Mouse (Mus musculus) monocyte, adult 5-6 weeks (primary cell): ENCODE measurements around the gene Gm3250. TPM values are rescaled to one million over a fixed set of nuclear protein-coding genes. Genes with fewer than 3 reads are reported as not detected.
"Not testable (repeated sequence)": the region's sequence is repeated elsewhere in the genome, so short reads cannot be mapped to it uniquely, and the experiment has no call there.

ENCODE experiments used
- ATAC-seq: fragments of 153-309, 156-312 bp; replicated peaks from 2 replicates; pipeline ENCODE4 v1.8.0; 2017; ENCODE audit warnings: mild to moderate bottlenecking; ENCODE audit not compliant: low TSS enrichment, insufficient number of reproducible peaks, severe bottlenecking, poor library complexity, low FRiP score
- total RNA-seq: library from RNA; stranded (forward); fragments of 200-1000, 200-491, 200-594 nt; gene quantifications from 3 replicates; pipeline ENCODE4 v1.2.3, GENCODE M21; 2017

The Gm3250 gene
- total RNA-seq, 1 experiment from 2014 or later: not detected

- not testable (repeated sequence) for ATAC-seq
These were observed 22.8 kb downstream of the Gm3250 start, which contains the start of gene Gm3233 for GRCm38 (mm10) chr10:77759582-77759981. TSS of gene Gm3233 (minus strand) at chr10:77759682.

DNA sequence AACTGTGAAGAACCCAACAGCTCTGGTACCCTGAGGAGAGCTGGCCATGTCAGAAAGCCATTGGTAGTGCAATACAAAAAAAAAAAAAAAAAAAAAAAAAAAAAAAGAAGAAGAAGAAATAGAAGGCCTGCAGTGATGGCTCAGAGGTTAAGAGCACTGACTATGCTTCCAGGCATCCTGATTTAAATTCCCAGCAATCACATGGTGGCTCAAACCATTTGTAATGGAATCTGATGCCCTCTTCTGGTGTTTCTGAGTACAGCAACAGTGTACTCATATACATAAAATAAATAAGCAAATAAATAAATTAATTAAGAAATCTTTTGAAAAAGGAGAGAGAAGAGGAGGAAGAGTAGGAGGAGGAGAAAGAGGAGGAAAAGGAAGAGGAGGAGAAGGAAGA, 28.9 kb downstream of the Gm3250 start:
- ATAC-seq: no peak

DNA sequence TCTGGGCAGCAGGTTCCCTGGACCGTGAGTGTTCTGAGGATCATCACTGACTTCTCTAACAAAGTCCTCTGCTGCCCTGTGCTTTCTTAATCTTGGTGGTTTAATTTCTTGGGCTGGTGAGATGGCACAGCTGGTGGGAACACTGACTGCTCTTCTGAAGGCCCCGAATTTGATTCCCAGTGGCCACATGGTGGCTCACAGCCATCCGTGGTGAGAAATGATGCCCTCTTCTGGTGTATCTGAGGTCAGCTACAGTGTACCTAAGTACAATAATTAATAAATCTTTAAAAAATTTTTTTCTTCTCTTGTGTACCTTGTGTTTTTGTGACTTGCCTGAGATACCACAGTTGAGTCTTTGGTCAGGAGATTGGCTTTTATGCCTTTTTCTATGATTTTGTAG, 30.0 kb downstream of the Gm3250 start:
- not testable (repeated sequence) for ATAC-seq

- ATAC-seq: not testable (repeated sequence)
These were observed 31.1 kb downstream of the Gm3250 start, which contains the start of gene Gm9736 for GRCm38 (mm10) chr10:77751254-77751653. TSS of gene Gm9736 (minus strand) at chr10:77751354.

- not testable (repeated sequence) for ATAC-seq
These were observed 31.7 kb downstream of the Gm3250 start for GRCm38 (mm10) chr10:77750686-77751085.

DNA sequence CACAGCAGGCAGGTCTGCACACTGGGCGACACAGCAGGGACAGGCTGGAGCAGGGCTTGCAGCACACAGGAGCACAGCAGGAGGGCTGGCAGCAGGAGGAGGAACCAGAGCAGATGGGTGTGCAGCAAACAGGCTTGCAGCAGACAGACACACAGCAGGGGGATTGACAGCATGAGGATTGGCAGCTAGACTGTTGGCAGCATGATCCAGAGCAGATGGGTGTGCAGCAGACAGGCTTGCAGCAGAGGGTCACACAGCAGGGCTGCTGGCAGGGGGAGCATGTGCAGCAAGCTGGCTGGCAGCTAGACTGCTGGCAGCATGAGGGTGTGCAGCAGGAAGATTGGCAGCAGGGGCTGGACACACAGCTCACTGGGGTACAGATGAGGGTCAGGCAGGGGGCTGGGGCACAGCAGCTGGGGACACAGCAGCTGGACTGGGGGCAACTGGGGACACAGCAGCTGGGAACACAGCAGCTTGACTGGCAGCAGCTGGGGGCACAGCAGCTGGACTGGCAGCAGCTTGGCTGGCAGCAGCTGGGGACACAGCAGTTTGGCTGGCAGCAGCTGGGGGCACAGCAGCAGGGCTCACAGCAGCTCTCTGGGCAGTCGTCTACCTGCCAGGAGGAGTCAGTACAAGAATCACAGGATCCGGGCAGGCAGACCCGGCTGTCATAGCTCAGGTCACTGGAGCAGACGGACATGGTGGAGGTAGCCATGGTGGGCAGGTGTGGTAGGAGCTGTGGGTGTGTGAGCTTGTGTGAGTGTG, 40.2 kb downstream of the Gm3250 start, which contains the start of gene Gm18596:
Gene Gm18596, minus strand, starts transcription at position 715 of the 765 bp plus-strand sequence.
- ATAC-seq: not testable (repeated sequence)

DNA sequence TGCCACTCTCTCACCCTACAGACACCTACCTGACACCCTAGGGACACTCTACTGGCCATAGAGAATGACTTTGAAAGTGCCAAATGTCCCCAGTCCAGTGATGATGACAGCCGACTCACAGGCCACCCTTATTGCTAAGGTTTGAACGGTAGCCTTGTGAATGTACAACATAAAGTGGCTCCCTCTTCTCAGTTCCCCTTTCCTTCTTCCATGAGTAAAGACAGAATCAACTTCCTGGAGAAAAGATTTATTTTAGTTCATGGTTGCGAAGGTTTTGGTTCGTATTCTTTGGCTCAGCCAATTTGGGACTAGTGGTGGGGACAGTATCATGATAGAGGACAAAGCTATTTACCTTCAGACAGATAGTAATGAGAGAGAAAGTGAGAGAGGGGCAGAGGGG, 43.4 kb downstream of the Gm3250 start:
- no peak for ATAC-seq

- no peak for ATAC-seq
These were observed 46.4 kb downstream of the Gm3250 start for GRCm38 (mm10) chr10:77735928-77736327.

Other genes with a start within 250 kb of the Gm3250 start
- 79.9 to 128 TPM (median 104 TPM) in 3 replicates for gene Pttg1ip, start 200.8 kb downstream of the Gm3250 start, total RNA-seq
- 84.2 to 128 TPM (median 126 TPM) in 3 replicates for gene Sumo3, start 176.4 kb downstream of the Gm3250 start, total RNA-seq
- 1.7 to 5.5 TPM in 2 of 3 replicates, not detected in the other for gene Gm49325, start 176.3 kb downstream of the Gm3250 start, total RNA-seq
- 60.6 to 127 TPM (median 70.3 TPM) in 3 replicates for gene Ube2g2, start 160.3 kb downstream of the Gm3250 start, total RNA-seq
- gene Tspear, start 96.0 kb downstream of the Gm3250 start, total RNA-seq: not detected in 3 replicates
- gene Gm19402, start 91.8 kb downstream of the Gm3250 start, total RNA-seq: not detected in 3 replicates
- not detected in 3 replicates for gene Gm9508, start 85.3 kb downstream of the Gm3250 start, total RNA-seq
- not detected in 3 replicates for gene Gm10272, start 75.9 kb downstream of the Gm3250 start, total RNA-seq
- not detected in 3 replicates for gene Gm10024, start 71.1 kb downstream of the Gm3250 start, total RNA-seq
- not detected in 3 replicates for gene Gm10142, start 66.7 kb downstream of the Gm3250 start, total RNA-seq
- gene Krtap12-1, start 61.9 kb downstream of the Gm3250 start, total RNA-seq: not detected in 3 replicates
- not detected in 3 replicates for gene Gm10100, start 56.1 kb downstream of the Gm3250 start, total RNA-seq
- gene Gm18596, start 39.9 kb downstream of the Gm3250 start, total RNA-seq: not detected in 3 replicates
- not detected in 3 replicates for gene Gm9736, start 31.2 kb downstream of the Gm3250 start, total RNA-seq
- not detected in 3 replicates for gene Gm3233, start 22.9 kb downstream of the Gm3250 start, total RNA-seq
- gene Gm3238, start 11.2 kb downstream of the Gm3250 start, total RNA-seq: not detected in 3 replicates
- not detected in 3 replicates for gene Gm7138, start 5.6 kb downstream of the Gm3250 start, total RNA-seq
- gene Gm7137, start 5.7 kb upstream of the Gm3250 start, total RNA-seq: not detected in 3 replicates
- gene Gm9639, start 12.5 kb upstream of the Gm3250 start, total RNA-seq: not detected in 3 replicates
- not detected in 3 replicates for gene Gm19668, start 16.6 kb upstream of the Gm3250 start, total RNA-seq
- gene Gm9507, start 29.3 kb upstream of the Gm3250 start, total RNA-seq: not detected in 3 replicates
- not detected in 3 replicates for gene Gm2696, start 32.1 kb upstream of the Gm3250 start, total RNA-seq
- not detected in 3 replicates for gene Krtap10-4, start 44.6 kb upstream of the Gm3250 start, total RNA-seq
- gene Krtap10-10, start 53.4 kb upstream of the Gm3250 start, total RNA-seq: not detected in 3 replicates
- not detected in 3 replicates for gene Gm36176, start 64.3 kb upstream of the Gm3250 start, total RNA-seq
- not detected in 3 replicates for gene Gm10318, start 70.3 kb upstream of the Gm3250 start, total RNA-seq
- gene Gm3285, start 79.4 kb upstream of the Gm3250 start, total RNA-seq: not detected in 3 replicates
- not detected in 3 replicates for gene Lrrc3, start 120.0 kb upstream of the Gm3250 start, total RNA-seq
- gene Trpm2, start 188.0 kb upstream of the Gm3250 start, total RNA-seq: 27.0 to 37.5 TPM (median 35.8 TPM) in 3 replicates
- 4.8 to 8.2 TPM (median 5.5 TPM) in 3 replicates for gene 1810043G02Rik, start 196.0 kb upstream of the Gm3250 start, total RNA-seq
- gene Pfkl, start 227.5 kb upstream of the Gm3250 start, total RNA-seq: 46.0 to 51.9 TPM (median 46.4 TPM) in 3 replicates